Mouse (Mus musculus): ENCODE measurements at regions not wholly inside any gene's neighbourhood (a gene's known extent, or its start where the extent isn't known, plus 50 kb on each side); places are given as distances from the start of the nearest gene placed in this dataset.

GRCm38 (mm10) chr12:12766510-12767304 lies 175.0 kb downstream of the Mycn start:
- DNase-seq (ENCODE audit: low read depth, low spot score) = no peak

DNA sequence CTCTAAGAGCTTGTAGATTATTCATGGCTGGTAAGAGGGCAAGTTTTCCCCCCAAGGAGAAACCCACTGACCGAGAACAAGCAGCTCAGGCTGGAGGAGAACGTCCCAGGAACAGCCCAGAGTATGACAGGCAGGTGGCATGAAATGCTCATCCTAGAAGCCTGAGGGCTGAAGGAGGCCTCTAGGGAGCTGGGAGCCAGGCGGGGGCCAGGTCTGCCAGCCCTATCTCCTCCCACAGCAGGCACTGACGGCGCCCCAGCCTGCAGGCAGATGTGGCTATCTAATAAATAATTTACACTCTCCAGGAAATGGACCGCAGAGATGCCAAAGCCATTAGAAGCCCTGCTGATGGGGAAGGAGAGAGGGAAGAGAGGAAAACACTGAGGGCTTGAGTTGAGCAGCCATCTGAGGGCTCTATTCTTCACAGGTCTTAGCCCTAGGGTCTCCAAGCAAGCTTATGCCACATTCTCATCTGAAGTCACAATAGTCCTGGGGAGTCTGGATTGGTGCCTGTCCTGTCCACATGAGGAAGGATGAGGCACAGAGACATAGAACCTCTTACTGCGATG lies 176.1 kb downstream of the Mycn start:
- DNase-seq (ENCODE audit: low read depth, low spot score) = no peak

- DNase-seq (ENCODE audit: low read depth, low spot score) = no peak
These were observed 176.7 kb downstream of the Mycn start for GRCm38 (mm10) chr12:12765055-12765454.

DNA sequence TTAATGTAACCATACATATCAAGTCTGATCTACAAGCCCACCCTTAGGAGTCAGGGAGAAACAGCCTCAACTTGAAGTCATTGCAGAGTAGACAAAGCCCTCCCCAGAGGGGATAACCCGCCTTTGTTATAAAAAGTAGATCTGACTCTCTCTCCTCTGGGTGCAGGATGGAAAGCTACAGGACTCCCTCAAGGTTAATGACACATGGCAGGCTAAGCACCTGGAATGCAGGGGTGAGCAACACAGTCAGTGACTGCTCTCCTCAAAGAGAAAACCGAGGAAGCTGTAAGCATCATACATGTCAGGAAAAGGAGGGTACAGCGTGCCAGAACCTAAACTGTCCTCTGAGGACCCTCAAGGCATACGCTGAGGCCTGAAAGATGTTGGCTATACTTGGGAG lies 177.1 kb downstream of the Mycn start:
- no peak for DNase-seq (ENCODE audit: low read depth, low spot score)

GRCm38 (mm10) chr12:12756301-12756948 lies 185.3 kb downstream of the Mycn start:
- no peak for DNase-seq (ENCODE audit: low read depth, low spot score)

GRCm38 (mm10) chr12:12753849-12754248 lies 187.9 kb downstream of the Mycn start:
- DNase-seq (ENCODE audit: low read depth, low spot score) = no peak

DNA sequence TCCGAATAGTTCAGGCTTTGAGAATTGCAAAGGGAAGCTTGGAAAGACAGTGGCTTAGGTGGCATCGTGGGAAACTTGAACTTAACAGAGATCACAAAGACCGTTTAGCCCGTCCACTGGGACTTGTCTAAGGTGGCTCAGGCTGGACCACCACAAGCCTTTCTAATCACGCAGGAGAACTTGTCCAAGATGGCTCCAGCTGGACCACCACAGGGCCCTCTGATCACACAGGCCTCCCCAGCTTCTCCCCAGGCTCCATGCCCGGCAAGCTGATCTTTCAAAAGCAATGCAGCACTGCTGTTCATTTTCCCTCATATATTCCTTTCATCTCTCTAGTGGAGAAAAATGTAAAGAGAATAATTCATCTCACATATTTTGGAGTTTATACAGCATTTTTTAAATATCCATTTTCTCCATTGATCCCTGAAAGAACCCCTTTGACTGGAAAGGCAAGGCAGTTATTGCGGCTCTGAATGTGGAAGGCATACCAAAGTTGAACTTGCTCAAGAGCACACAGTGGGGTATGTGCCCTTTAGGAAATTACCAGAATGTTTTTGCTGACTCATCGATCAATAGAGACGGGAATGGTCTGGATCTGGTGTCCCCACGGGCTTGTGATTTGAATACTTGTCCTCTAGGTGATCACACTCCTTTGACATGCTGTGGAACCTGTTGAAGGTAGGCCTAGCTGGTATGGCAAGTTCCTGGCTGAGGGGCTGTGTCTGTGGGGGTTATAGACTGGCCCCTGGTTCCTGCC lies 189.9 kb downstream of the Mycn start:
- peak; percentile 14 for DNase-seq (ENCODE audit: low read depth, low spot score)

- no peak for DNase-seq (ENCODE audit: low read depth, low spot score)
These were observed 192.0 kb downstream of the Mycn start for GRCm38 (mm10) chr12:12749690-12750089.

GRCm38 (mm10) chr12:12746852-12747454 lies 194.8 kb downstream of the Mycn start:
- no peak for DNase-seq (ENCODE audit: low read depth, low spot score)

GRCm38 (mm10) chr12:12744492-12744891 lies 197.2 kb downstream of the Mycn start:
- no peak for DNase-seq (ENCODE audit: low read depth, low spot score)

GRCm38 (mm10) chr12:12738631-12739331 lies 202.9 kb downstream of the Mycn start:
- no peak for DNase-seq (ENCODE audit: low read depth, low spot score)

DNA sequence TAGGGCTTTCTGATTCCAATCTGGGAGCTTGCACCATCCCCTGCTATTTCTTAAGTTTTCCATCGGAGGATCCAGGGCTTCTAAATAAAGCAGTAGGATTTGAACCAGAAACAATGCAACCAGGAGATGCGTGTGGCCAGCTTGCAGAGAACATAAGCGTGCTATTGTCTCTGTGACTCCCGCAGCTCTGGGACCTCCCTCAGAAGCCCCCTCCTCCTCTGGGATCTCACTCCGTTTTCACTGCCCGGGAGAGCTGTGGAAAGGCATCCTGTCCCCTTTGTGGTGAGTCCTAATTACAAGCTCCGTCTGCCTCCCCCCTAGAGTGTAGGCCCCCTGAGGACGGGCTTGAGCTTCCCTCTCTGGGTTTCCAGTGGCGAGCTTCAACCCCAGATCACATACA lies 215.9 kb downstream of the Mycn start:
- no peak for DNase-seq (ENCODE audit: low read depth, low spot score)

- DNase-seq (ENCODE audit: low read depth, low spot score) = no peak
These were observed 216.6 kb downstream of the Mycn start for GRCm38 (mm10) chr12:12725075-12725474.

- DNase-seq (ENCODE audit: low read depth, low spot score) = no peak
These were observed 217.8 kb downstream of the Mycn start for GRCm38 (mm10) chr12:12723724-12724487.

DNA sequence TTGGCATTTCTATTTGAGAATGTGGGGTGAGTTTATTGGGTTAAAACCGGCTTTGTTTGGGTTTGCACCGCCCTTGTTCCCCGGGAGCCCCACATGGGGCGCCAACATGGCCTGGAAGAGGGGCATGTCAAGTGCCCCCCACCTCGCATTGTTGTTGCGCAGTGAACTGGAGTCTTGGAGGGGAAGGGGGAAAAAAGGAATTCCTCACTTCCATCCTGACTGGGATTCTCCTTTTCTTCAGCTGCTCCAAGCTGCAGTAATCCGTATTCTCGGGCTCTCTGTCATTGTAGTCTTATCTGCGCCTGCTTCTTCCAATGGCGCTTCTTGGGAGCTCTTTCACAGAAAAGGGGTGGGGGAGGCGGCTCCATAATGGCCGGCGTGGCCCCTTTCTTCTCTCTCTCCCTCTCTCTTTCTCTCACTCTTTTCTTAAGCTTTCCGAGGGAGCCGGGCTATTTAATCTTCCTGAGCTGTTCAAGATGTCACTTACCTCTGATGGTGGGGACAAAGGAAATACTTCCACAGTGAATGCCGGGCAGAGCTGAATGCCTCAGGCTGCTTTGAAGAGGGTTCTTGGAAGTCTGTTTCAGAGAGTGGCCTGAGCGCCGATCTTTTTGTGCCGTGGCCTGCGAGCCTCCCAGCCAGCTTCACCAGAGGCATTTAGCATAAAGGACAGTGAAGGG lies 218.6 kb downstream of the Mycn start:
- DNase-seq (ENCODE audit: low read depth, low spot score) = peak; percentile 23

DNA sequence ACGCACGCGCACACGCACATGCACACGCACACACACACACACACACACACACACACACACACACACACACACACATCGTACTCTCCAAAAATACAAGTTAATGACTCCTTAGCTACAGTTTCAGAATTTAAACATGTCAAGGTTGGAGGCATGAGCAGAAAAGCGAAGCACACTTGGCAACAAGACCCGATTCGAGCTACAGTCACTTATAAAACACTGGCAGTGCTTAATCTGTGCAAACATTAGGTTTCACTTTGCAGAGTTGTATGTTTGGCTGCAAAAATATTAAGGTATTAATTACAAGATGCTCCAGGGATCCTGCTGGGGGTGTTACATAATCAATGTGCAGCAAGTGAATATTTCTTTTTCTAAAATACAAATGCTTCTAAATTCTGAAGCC lies 225.0 kb downstream of the Mycn start:
- DNase-seq (ENCODE audit: low read depth, low spot score) = no peak

DNA sequence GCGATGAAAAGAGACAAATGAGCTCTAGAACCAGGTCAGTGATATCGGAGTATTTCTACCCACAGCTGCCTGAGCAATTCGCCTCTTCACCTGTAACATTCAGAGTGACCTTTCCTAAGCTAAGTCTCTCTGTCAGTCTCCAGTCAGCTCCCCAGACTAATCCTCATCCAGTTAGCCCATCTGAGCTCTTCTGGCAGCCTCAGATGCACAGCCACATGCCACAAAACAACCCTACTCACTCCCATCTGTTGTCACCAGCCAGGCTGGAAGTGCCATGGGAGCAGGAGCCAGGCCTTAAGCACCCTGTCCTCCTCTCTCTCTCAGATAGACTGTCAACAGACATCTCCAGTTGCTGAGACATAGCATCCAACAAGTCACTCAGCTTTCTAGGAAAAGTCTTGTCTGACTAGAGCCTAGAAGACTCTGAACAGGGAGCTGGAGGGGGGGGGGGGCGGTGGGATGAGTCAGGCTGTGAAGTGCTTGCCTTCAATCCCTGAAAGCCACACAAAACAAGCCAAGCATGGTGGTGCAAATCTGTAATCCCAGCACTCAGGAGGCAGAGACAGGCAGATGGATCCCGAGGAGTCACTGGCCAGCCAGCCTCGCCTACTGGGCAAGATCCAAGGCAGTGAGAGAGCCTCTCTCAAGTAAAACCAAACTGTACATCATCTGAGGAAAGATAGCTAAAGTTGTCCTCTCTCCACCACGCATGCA lies 225.6 kb downstream of the Mycn start:
- DNase-seq (ENCODE audit: low read depth, low spot score) = no peak

GRCm38 (mm10) chr12:12715528-12715927 lies 226.2 kb downstream of the Mycn start:
- peak; percentile 62 for DNase-seq (ENCODE audit: low read depth, low spot score)

DNA sequence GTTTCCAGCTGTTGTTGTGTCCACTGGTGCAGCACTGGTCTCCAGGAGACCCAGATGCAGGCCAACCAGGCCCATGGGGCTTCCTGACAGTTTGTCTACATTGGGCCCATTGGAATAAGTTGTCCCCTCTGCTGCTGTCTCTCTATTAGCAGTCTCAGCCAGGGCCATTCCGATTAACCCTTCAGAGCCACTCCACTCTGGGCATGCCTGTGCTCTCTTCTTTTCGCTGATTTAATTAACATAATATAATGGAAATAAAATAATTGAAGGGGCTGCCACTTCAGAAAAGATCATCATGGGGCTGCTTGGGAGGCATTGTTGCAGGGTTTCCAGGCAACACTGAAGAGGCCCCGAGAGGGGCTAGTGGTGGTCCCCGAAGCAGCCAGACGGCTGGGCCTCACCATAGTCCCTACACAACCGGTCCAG lies 231.5 kb downstream of the Mycn start:
- DNase-seq (ENCODE audit: low read depth, low spot score) = no peak
